Mouse (Mus musculus): ENCODE measurements around the gene Gpatch11.

Gpatch11 gene

DNA sequence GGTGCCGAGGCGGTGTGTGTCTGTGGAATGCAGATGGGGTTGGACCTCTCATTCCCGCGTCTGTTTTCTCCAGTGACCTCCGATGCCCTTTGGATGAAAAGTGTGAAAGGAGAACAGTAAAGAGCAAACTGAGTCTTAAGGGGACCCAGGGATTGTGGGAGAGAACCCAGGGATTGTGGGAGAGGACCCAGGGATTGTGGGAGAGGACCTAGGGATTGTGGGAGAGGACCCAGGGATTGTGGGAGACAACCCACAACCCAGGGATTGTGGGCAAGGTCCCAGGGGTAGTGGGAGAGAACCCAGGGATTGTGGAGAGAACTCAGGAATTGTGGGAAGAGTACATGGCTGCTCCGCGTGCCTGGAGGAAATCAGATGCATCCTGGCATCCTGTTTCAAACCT lies 59.6 kb downstream of the Gpatch11 start:
- no peak for DNase-seq (ENCODE audit: low spot score in 2 of 2)

- DNase-seq (ENCODE audit: low spot score in 2 of 2) = peak in 1 of 2 experiments; percentile 31
Observed at GRCm38 (mm10) chr17:78895394-78895793, 60.0 kb downstream of the Gpatch11 start.
